Mouse (Mus musculus) WW6 (cell line): ENCODE measurements around the gene Srsf9.
"Not testable (repeated sequence)": the region's sequence is repeated elsewhere in the genome, so short reads cannot be mapped to it uniquely, and the experiment has no call there.

Experiments used
- DNase-seq: peaks from one replicate; pipeline ENCODE4 v3.0.0-alpha.2; 2013; ENCODE audit warnings: low read depth, low spot score

The Srsf9 gene

GRCm38 (mm10) chr5:115326875-115327609, at the start of gene Srsf9:
TSS of gene Srsf9 (plus strand) at chr5:115327177.
- DNase-seq: peak; percentile 73

- no peak for DNase-seq
Observed at GRCm38 (mm10) chr5:115278053-115278452, 48.9 kb upstream of the Srsf9 start.

GRCm38 (mm10) chr5:115278785-115279184, 48.2 kb upstream of the Srsf9 start:
- no peak for DNase-seq

GRCm38 (mm10) chr5:115279226-115280049, 47.5 kb upstream of the Srsf9 start, which contains the start of gene Coq5:
TSS of gene Coq5 (plus strand) at chr5:115279666.
- no peak for DNase-seq

- DNase-seq: no peak
Observed at GRCm38 (mm10) chr5:115280050-115280687, 46.8 kb upstream of the Srsf9 start.

- DNase-seq: no peak
Observed at GRCm38 (mm10) chr5:115284735-115285134, 42.2 kb upstream of the Srsf9 start.

- no peak for DNase-seq
Observed at GRCm38 (mm10) chr5:115294173-115294572, 32.8 kb upstream of the Srsf9 start.

GRCm38 (mm10) chr5:115296347-115296746, 30.6 kb upstream of the Srsf9 start:
- no peak for DNase-seq

GRCm38 (mm10) chr5:115300035-115300744, 26.8 kb upstream of the Srsf9 start:
- no peak for DNase-seq

- DNase-seq: peak; percentile 93
Observed at GRCm38 (mm10) chr5:115300792-115301614, 26.0 kb upstream of the Srsf9 start, which contains the start of gene Dynll1. TSS of gene Dynll1 (minus strand) at chr5:115300999.

- DNase-seq: no peak
Observed at GRCm38 (mm10) chr5:115301615-115302014, 25.4 kb upstream of the Srsf9 start.

- DNase-seq: not testable (repeated sequence)
Observed at GRCm38 (mm10) chr5:115302190-115302589, 24.8 kb upstream of the Srsf9 start.

GRCm38 (mm10) chr5:115312354-115312753, 14.6 kb upstream of the Srsf9 start:
- DNase-seq: no peak

- DNase-seq: no peak
Observed at GRCm38 (mm10) chr5:115312816-115313667, 13.9 kb upstream of the Srsf9 start.

GRCm38 (mm10) chr5:115313668-115313943, 13.4 kb upstream of the Srsf9 start:
- DNase-seq: no peak

GRCm38 (mm10) chr5:115316968-115317644, 9.9 kb upstream of the Srsf9 start:
- no peak for DNase-seq

- peak; percentile 69 for DNase-seq
Observed at GRCm38 (mm10) chr5:115317645-115318328, 9.2 kb upstream of the Srsf9 start.

- no peak for DNase-seq
Observed at GRCm38 (mm10) chr5:115319004-115319940, 7.7 kb upstream of the Srsf9 start.
